17 mouse cellular contexts compared by ENCODE assay signal in the genomic region with DNA sequence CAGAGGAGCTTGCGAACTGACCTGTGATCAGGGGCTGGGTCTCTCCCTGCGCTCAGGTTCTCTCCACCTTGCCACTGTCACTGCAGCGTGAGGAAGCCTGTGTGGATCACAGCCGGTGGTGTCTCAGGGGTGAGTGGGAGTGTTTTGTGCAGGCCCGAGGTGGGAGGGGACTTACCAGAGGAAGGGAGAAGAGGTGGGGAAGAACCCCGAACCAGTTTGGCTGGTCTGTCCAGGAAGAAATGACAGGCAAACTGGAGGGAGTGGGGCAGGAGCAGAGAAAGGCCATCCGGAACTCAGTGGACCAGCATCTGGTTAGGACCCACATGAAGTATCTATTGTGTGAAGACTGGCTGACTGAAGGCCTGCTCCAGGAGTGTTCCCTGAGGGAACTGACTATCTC. TPM values are rescaled to one million over a fixed set of nuclear protein-coding genes. Genes with fewer than 3 reads are reported as not detected.
DNase-seq lines count a peak whose midpoint lies in the region; ATAC-seq and TF ChIP-seq lines count a peak whose summit lies in the region.
"Had no signal": no experiment of that assay in that cellular context is flagged by ENCODE, and none has a peak within 500 bp of the region (broad histone marks: within the 10 kb centered on the region; RNA-seq: fewer than 3 reads in every experiment).

No protein-coding gene starts in this region.

- no peak overlapping the region for H3K4me3 ChIP-seq in kidney, embryonic 16.5 days (ENCODE audit: low read length)
- H3K4me3 ChIP-seq in kidney, adult 2 months (ENCODE audit: insufficient read depth, low read depth, low read length) = no peak overlapping the region
- peak overlapping the region; percentile 59 to 71 for H3K4me3 ChIP-seq in ES-E14 (ENCODE audit: insufficient read depth in 1 of 2, low read depth in 1 of 2, low read length in 2 of 2, poor library complexity in 1 of 2, severe bottlenecking in 1 of 2)
- no peak overlapping the region for H3K4me3 ChIP-seq in embryonic facial prominence, embryonic 11.5 days (ENCODE audit: low read depth, low read length)
- H3K4me3 ChIP-seq: erythroblast, embryonic 14.5 days; heart, adult 2 months; neural tube, embryonic 13.5 days had no signal

- peak overlapping the region; percentile 53; the same call in 1 of the 2 replicates for H3K27ac ChIP-seq in kidney, embryonic 16.5 days (ENCODE audit: low read length)
- H3K27ac ChIP-seq in kidney, adult 2 months (ENCODE audit: insufficient read depth, low read depth, low read length) = no peak overlapping the region
- H3K27ac ChIP-seq in ES-E14 (ENCODE audit: insufficient read depth, low read depth, low read length, poor library complexity, severe bottlenecking) = no peak overlapping the region
- no peak overlapping the region for H3K27ac ChIP-seq in embryonic facial prominence, embryonic 11.5 days (replicated peaks; ENCODE audit: low read depth, low read length)
- H3K27ac ChIP-seq: macrophage; neural tube, embryonic 13.5 days had no signal

- peaks cover 15% of the 10 kb centered on the region for H3K4me1 ChIP-seq in kidney, embryonic 16.5 days (ENCODE audit: insufficient read depth, low read length)
- H3K4me1 ChIP-seq in kidney, adult 2 months (ENCODE audit: control insufficient read depth, insufficient read depth, low read length) = no peaks in the 10 kb centered on the region
- peaks cover 4 to 14% of the 10 kb centered on the region in 2 experiments; a peak in 2 of 4 replicates for H3K4me1 ChIP-seq in ES-E14 (ENCODE audit: control insufficient read depth in 2 of 2, insufficient read depth in 2 of 2, low read length in 2 of 2, poor library complexity in 1 of 2)
- H3K4me1 ChIP-seq in embryonic facial prominence, embryonic 11.5 days (ENCODE audit: control insufficient read depth, insufficient read depth, low read length) = no peaks in the 10 kb centered on the region; the same call in 1 of the 2 replicates
- H3K4me1 ChIP-seq: neural tube, embryonic 13.5 days had no signal

- H3K27me3 ChIP-seq in kidney, embryonic 16.5 days (ENCODE audit: insufficient read depth, low read length) = no peaks in the 10 kb centered on the region
- H3K27me3 ChIP-seq in kidney, adult 2 months (replicated peaks; ENCODE audit: control insufficient read depth, insufficient read depth, low read length) = no peaks in the 10 kb centered on the region
- no peaks in the 10 kb centered on the region for H3K27me3 ChIP-seq in embryonic facial prominence, embryonic 11.5 days (ENCODE audit: control insufficient read depth, insufficient read depth, low read length)
- H3K27me3 ChIP-seq: neural tube, embryonic 13.5 days had no signal

- no peak overlapping the region for H3K4me2 ChIP-seq in kidney, embryonic 16.5 days (replicated peaks; ENCODE audit: low read depth, low read length)
- no peak overlapping the region for H3K4me2 ChIP-seq in embryonic facial prominence, embryonic 11.5 days (ENCODE audit: low read depth, low read length)
- H3K4me2 ChIP-seq: neural tube, embryonic 13.5 days had no signal

- in situ Hi-C loops in ES-E14 (cut with MboI; ENCODE audit: low sequenced_read_pairs in 2 of 2, unreplicated experiment in 2 of 2) = no loop called here

- H3K36me3 ChIP-seq in kidney, embryonic 16.5 days (ENCODE audit: insufficient read depth, low read length) = no peaks in the 10 kb centered on the region
- no peaks in the 10 kb centered on the region for H3K36me3 ChIP-seq in kidney, adult 2 months (ENCODE audit: control insufficient read depth, insufficient read depth, low read length)
- H3K36me3 ChIP-seq in ES-E14 (ENCODE audit: control insufficient read depth, insufficient read depth, low read length, poor library complexity, severe bottlenecking) = no peaks in the 10 kb centered on the region
- H3K36me3 ChIP-seq in embryonic facial prominence, embryonic 11.5 days (replicated peaks; ENCODE audit: control insufficient read depth, insufficient read depth, low read depth, low read length) = no peaks in the 10 kb centered on the region
- H3K36me3 ChIP-seq: neural tube, embryonic 13.5 days had no signal

- no peak for DNase-seq in kidney, adult 2 months
- DNase-seq in ES-E14 (ENCODE audit: low read depth, low spot score) = no peak
- peak; percentile 40 for DNase-seq in embryonic facial prominence, embryonic 11.5 days (ENCODE audit: low spot score)
- DNase-seq in lung, postnatal 36 days = peak; percentile 44
- DNase-seq in gastrocnemius, postnatal 14 days = no peak
- no peak for DNase-seq in heart, postnatal 25 days (ENCODE audit: low spot score)
- no peak for DNase-seq in left cerebral cortex, adult 8-10 months (ENCODE audit: low spot score in 2 of 2)
- DNase-seq: adrenal gland, postnatal 14 days; cerebellum, postnatal 36 days; layer of hippocampus, postnatal 36 days; thymus, postnatal 36 days had no signal

- H3K9me3 ChIP-seq in kidney, embryonic 16.5 days (ENCODE audit: low read length) = no peaks in the 10 kb centered on the region
- H3K9me3 ChIP-seq in ES-E14 (ENCODE audit: control insufficient read depth, insufficient read depth, low read depth, low read length) = no peaks in the 10 kb centered on the region
- no peaks in the 10 kb centered on the region for H3K9me3 ChIP-seq in embryonic facial prominence, embryonic 11.5 days (replicated peaks; ENCODE audit: control insufficient read depth, low read length)
- H3K9me3 ChIP-seq: neural tube, embryonic 13.5 days had no signal

- TF ChIP-seq CTCF in kidney, adult 2 months (conservative IDR thresholded peaks at IDR 0.05; ENCODE audit: insufficient read depth, insufficient read length, low read depth, low read length) = no peak

- H3K9ac ChIP-seq in kidney, embryonic 16.5 days (replicated peaks; ENCODE audit: low read length) = no peak overlapping the region
- peak overlapping the region; percentile 66 for H3K9ac ChIP-seq in ES-E14 (ENCODE audit: insufficient read depth, low read depth, low read length, poor library complexity, severe bottlenecking)
- no peak overlapping the region for H3K9ac ChIP-seq in embryonic facial prominence, embryonic 11.5 days (replicated peaks; ENCODE audit: low read length)
- H3K9ac ChIP-seq: neural tube, embryonic 13.5 days had no signal

- intact Hi-C loops in gastrocnemius, postnatal 14 days (cut with DNase I; ENCODE audit: low total_unique reads) = no loop called here
- intact Hi-C loops in heart, postnatal 25 days (cut with DNase I) = no loop called here

- WGBS in kidney, embryonic 16.5 days = 49% methylated on average over 7 of the region's 7 CpGs
- 56% methylated on average over 7 of the region's 7 CpGs for WGBS in kidney, adult 2 months
- WGBS in embryonic facial prominence, embryonic 11.5 days = 68% methylated on average over 7 of the region's 7 CpGs

- TF ChIP-seq POLR2A in kidney, adult 2 months (IDR thresholded peaks at IDR 0.05; ENCODE audit: low read depth, low read length) = no peak

- ATAC-seq in kidney, embryonic 16.5 days (ENCODE audit: low FRiP score, low TSS enrichment) = no peak
- ATAC-seq in embryonic facial prominence, embryonic 11.5 days (replicated peaks; ENCODE audit: insufficient number of reproducible peaks, low FRiP score, low TSS enrichment, low read depth) = no peak
- ATAC-seq: midbrain, embryonic 16.5 days had no signal

TF ChIP-seq in ES-E14, 5 proteins besides CTCF, POLR2A, EP300 and RAD21:
- TF ChIP-seq ZC3H11A (IDR thresholded peaks at IDR 0.05; ENCODE audit: borderline replicate concordance, low read depth, low read length) = no peak
- no peak for TF ChIP-seq CHD2 (IDR thresholded peaks at IDR 0.05; ENCODE audit: low read depth, low read length)
- no peak for TF ChIP-seq ZNF384 (IDR thresholded peaks at IDR 0.05; ENCODE audit: low read depth, low read length)
- TF ChIP-seq HCFC1 (IDR thresholded peaks at IDR 0.05; ENCODE audit: borderline replicate concordance, insufficient read depth, low read length) = no peak
- no peak for TF ChIP-seq MAFK (IDR thresholded peaks at IDR 0.05; ENCODE audit: insufficient read depth, low read depth, low read length)

RNA-seq across cellular contexts. Expression of gene Synj2, which starts 18.0 kb away (rescaled TPM):
- polyA plus RNA-seq in kidney, embryonic 16.5 days (2015; fragmentation: Nextera tagmentation; extraction: Ambion mirVana) = 4.0 and 4.3 TPM in 2 replicates
- polyA plus RNA-seq in kidney, adult 2 months (2012; rRNA removed) = 1.5 and 1.8 TPM in 2 replicates
- 6.1 and 8.8 TPM in 2 replicates for total RNA-seq in ES-E14 (2012; rRNA removed)
- 1.9 and 2.0 TPM in 2 replicates for polyA plus RNA-seq in embryonic facial prominence, embryonic 11.5 days (2014; fragmentation: Nextera tagmentation; extraction: Ambion mirVana)
- total RNA-seq in gastrocnemius, postnatal 14 days (2021) = 10 to 100 TPM; 28.9 to 44.4 TPM
- total RNA-seq in heart, postnatal 25 days (2021) = 10 to 100 TPM; 41.6 to 48.5 TPM
- 10 to 100 TPM; 71.7 to 93.5 (median 80.3) TPM for total RNA-seq in left cerebral cortex, adult 8-10 months (2022)
- polyA plus RNA-seq: erythroblast, embryonic 14.5 days had no signal

Comparison
In these comparisons a context has a peak if more than half of its experiments do, and no peak if none do; other contexts are left out.
1. H3K4me3 ChIP-seq: peak in ES-E14 (2 of 2); none in kidney, embryonic 16.5 days (single experiment), kidney, adult 2 months (single experiment) and embryonic facial prominence, embryonic 11.5 days (single experiment).
2. DNase-seq: peak in embryonic facial prominence, embryonic 11.5 days (single experiment) and lung, postnatal 36 days (single experiment); none in kidney, adult 2 months (single experiment), ES-E14 (single experiment), gastrocnemius, postnatal 14 days (single experiment), heart, postnatal 25 days (single experiment) and left cerebral cortex, adult 8-10 months (0 of 2).